ENCODE assay signal across 8 mouse cellular contexts in the genomic region with DNA sequence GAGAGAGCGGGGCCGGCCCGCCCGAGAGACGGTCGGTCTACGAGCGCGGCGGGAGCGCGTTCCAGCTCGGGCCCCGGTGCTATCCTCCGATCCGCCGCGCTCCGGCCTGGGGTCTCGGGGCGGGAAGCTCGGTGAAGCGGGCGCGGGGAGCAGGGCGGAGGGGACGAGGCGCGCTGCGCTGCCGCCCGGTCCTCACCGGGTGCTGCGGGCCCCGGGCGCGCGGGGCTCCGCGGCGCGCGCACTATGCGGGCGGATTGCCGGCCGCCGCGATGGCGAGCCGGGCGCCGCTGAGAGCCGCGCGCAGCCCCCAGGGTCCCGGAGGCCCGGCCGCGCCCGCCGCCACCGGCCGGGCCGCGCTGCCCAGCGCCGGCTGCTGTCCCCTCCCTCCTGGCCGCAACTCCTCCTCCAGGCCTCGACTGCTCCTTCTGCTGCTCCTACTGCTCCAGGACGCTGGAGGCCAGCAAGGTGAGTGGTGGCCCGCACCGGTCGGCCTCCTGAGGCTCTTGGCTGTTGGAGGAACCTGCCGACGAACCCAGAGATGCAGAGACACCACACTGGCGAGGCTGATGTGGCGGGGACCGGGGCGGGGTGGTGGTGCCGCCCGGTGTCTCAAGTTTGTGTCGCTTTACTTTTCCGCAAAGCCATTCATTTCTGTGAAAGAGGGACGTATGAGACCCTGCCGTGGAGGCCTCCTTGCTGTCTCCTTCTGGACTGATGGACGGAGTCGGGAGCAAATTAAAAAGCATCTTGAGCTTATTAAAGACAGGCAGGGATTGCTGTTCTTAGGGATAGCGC. TPM values are rescaled to one million over a fixed set of nuclear protein-coding genes. Genes with fewer than 3 reads are reported as not detected.
DNase-seq lines count a peak whose midpoint lies in the region; ATAC-seq and TF ChIP-seq lines count a peak whose summit lies in the region.

No protein-coding gene starts in this region.

- peak; percentile 4 to 15 for DNase-seq in thymus, adult 18-20 months
- DNase-seq in thymus, postnatal 0 days (ENCODE audit: low spot score): no peak
- DNase-seq in cerebellum, postnatal 10 days: peak; percentile 60 to 62
- peak; percentile 6 to 22 for DNase-seq in gastrocnemius, adult 8-10 months (ENCODE audit: low spot score in 2 of 2)
- DNase-seq in liver, adult 2 months (ENCODE audit: extremely low read depth, low read depth, low spot score): no peak

- peak overlapping the region; percentile 70 for H3K27ac ChIP-seq in intestine, embryonic 16.5 days (ENCODE audit: low read length)
- no peak overlapping the region for H3K27ac ChIP-seq in liver, adult 2 months (replicated peaks; ENCODE audit: insufficient read depth, low read depth, low read length)
- peak overlapping the region; percentile 93 for H3K27ac ChIP-seq in midbrain, embryonic 15.5 days
- peak overlapping the region; percentile 79; the same call in 1 of the 2 replicates for H3K27ac ChIP-seq in stomach, embryonic 14.5 days (ENCODE audit: low read length)

- peak; percentile 52; the same call in 1 of the 2 replicates for TF ChIP-seq POLR2A in liver, adult 2 months (IDR thresholded peaks at IDR 0.05; ENCODE audit: extremely low read depth, insufficient read depth, low read length)

- no peaks in the 10 kb centered on the region for H3K9me3 ChIP-seq in intestine, embryonic 16.5 days (ENCODE audit: control insufficient read depth, low read length)
- H3K9me3 ChIP-seq in midbrain, embryonic 15.5 days: no peaks in the 10 kb centered on the region
- H3K9me3 ChIP-seq in stomach, embryonic 14.5 days (ENCODE audit: control insufficient read depth, low read depth, low read length): no peaks in the 10 kb centered on the region

- no peak for TF ChIP-seq CTCF in liver, adult 2 months (IDR thresholded peaks at IDR 0.05; ENCODE audit: low read depth, low read length)

- H3K4me3 ChIP-seq in intestine, embryonic 16.5 days (ENCODE audit: low read length): peak overlapping the region; percentile 78
- peak overlapping the region; percentile 70 for H3K4me3 ChIP-seq in liver, adult 2 months (ENCODE audit: insufficient read depth, low read depth, low read length)
- peak overlapping the region; percentile 67 for H3K4me3 ChIP-seq in midbrain, embryonic 15.5 days
- peak overlapping the region; percentile 84 for H3K4me3 ChIP-seq in stomach, embryonic 14.5 days (ENCODE audit: low read depth, low read length)

- peak; percentile 70 for ATAC-seq in intestine, embryonic 16.5 days
- peak; percentile 79 for ATAC-seq in midbrain, embryonic 15.5 days (replicated peaks)
- ATAC-seq in stomach, embryonic 14.5 days (ENCODE audit: insufficient number of reproducible peaks, insufficient read depth, low FRiP score, low read depth): peak; percentile 34

- WGBS in intestine, embryonic 16.5 days: under 1% methylated on average over 69 of the region's 89 CpGs
- WGBS in liver, adult 2 months: 3% methylated on average over 88 of the region's 89 CpGs
- 0% methylated on average over 88 of the region's 89 CpGs for WGBS in midbrain, embryonic 15.5 days
- under 1% methylated on average over 82 of the region's 89 CpGs for whole genome bisulfite sequencing in stomach, embryonic 14.5 days

- no peaks in the 10 kb centered on the region for H3K27me3 ChIP-seq in intestine, embryonic 16.5 days (replicated peaks; ENCODE audit: control insufficient read depth, insufficient read depth, low read length)
- H3K27me3 ChIP-seq in liver, adult 2 months (ENCODE audit: control insufficient read depth, insufficient read depth, low read length): no peaks in the 10 kb centered on the region; the same call in 1 of the 2 replicates
- 0 out of 2 replicates have a peak, but pooled peaks cover 4% of the 10 kb centered on the region for H3K27me3 ChIP-seq in midbrain, embryonic 15.5 days (replicated peaks)
- H3K27me3 ChIP-seq in stomach, embryonic 14.5 days (ENCODE audit: control insufficient read depth, insufficient read depth, low read length): no peaks in the 10 kb centered on the region

- no peaks in the 10 kb centered on the region; the same call in 1 of the 2 replicates for H3K79me2 ChIP-seq in liver, adult 2 months (ENCODE audit: control insufficient read depth, insufficient read depth, low read length)

- peak overlapping the region; percentile 78 for H3K9ac ChIP-seq in intestine, embryonic 16.5 days (ENCODE audit: low read depth, low read length)
- H3K9ac ChIP-seq in liver, adult 2 months (ENCODE audit: low read depth, low read length): peak overlapping the region; percentile 74
- peak overlapping the region; percentile 83 for H3K9ac ChIP-seq in midbrain, embryonic 15.5 days
- H3K9ac ChIP-seq in stomach, embryonic 14.5 days (replicated peaks; ENCODE audit: low read depth, low read length): peak overlapping the region; percentile 86

- no peaks in the 10 kb centered on the region for H3K36me3 ChIP-seq in intestine, embryonic 16.5 days (ENCODE audit: control insufficient read depth, insufficient read depth, low read length)
- H3K36me3 ChIP-seq in liver, adult 2 months (ENCODE audit: control insufficient read depth, insufficient read depth, low read length): no peaks in the 10 kb centered on the region
- H3K36me3 ChIP-seq in midbrain, embryonic 15.5 days (replicated peaks): no peaks in the 10 kb centered on the region
- no peaks in the 10 kb centered on the region for H3K36me3 ChIP-seq in stomach, embryonic 14.5 days (ENCODE audit: control insufficient read depth, insufficient read depth, low read length)

- no peaks in the 10 kb centered on the region for H3K4me1 ChIP-seq in intestine, embryonic 16.5 days (ENCODE audit: control insufficient read depth, insufficient read depth, low read length)
- peaks cover 3% of the 10 kb centered on the region; the same call in 1 of the 2 replicates for H3K4me1 ChIP-seq in liver, adult 2 months (ENCODE audit: control insufficient read depth, insufficient read depth, low read length)
- peaks cover 8% of the 10 kb centered on the region for H3K4me1 ChIP-seq in midbrain, embryonic 15.5 days
- H3K4me1 ChIP-seq in stomach, embryonic 14.5 days (ENCODE audit: control insufficient read depth, insufficient read depth, low read length): peaks cover 5% of the 10 kb centered on the region; the same call in 1 of the 2 replicates

- H3K4me2 ChIP-seq in intestine, embryonic 16.5 days (ENCODE audit: low read depth, low read length): peak overlapping the region; percentile 83
- H3K4me2 ChIP-seq in midbrain, embryonic 15.5 days: peak overlapping the region; percentile 72
- peak overlapping the region; percentile 79 for H3K4me2 ChIP-seq in stomach, embryonic 14.5 days (replicated peaks; ENCODE audit: low read depth, low read length)

RNA-seq across cellular contexts. Expression of a gene that starts 0.4 kb away (rescaled TPM):
- 0.80 and 1.1 TPM in 2 replicates for polyA plus RNA-seq in thymus, postnatal 0 days (2015; fragmentation: Nextera tagmentation; extraction: Ambion mirVana)
- 1 to 10 TPM; 2.4 to 3.5 (median 2.6) TPM for total RNA-seq in gastrocnemius, adult 8-10 months (2022)
- 2.5 and 2.8 TPM in 2 replicates for polyA plus RNA-seq in intestine, embryonic 16.5 days (2015; fragmentation: Nextera tagmentation; extraction: Ambion mirVana)
- 1.9 and 2.7 TPM in 2 replicates for total RNA-seq in liver, adult 2 months (2014; rRNA removed)
- polyA plus RNA-seq in liver, adult 2 months (2012; rRNA removed): 1.1 and 1.3 TPM in 2 replicates
- 8.3 and 8.7 TPM in 2 replicates for polyA plus RNA-seq in midbrain, embryonic 15.5 days (2015; fragmentation: Nextera tagmentation; extraction: Ambion mirVana)
- polyA plus RNA-seq in stomach, embryonic 14.5 days (2014; fragmentation: Nextera tagmentation; extraction: Ambion mirVana): 12.5 and 14.0 TPM in 2 replicates

Comparison
In these comparisons a context has a peak if more than half of its experiments do, and no peak if none do; other contexts are left out.
1. DNase-seq: peak in thymus, adult 18-20 months (2 of 2), cerebellum, postnatal 10 days (2 of 2) and gastrocnemius, adult 8-10 months (2 of 2); none in thymus, postnatal 0 days (single experiment) and liver, adult 2 months (single experiment).
2. Peak in every context shown above with its lines, with median percentiles within 50 percentile points of each other: ATAC-seq, H3K4me2 ChIP-seq, H3K4me3 ChIP-seq and H3K9ac ChIP-seq.